Mouse (Mus musculus): ENCODE results near the gene Wnt9b. TPM values are rescaled to one million over a fixed set of nuclear protein-coding genes. Genes with fewer than 3 reads are reported as not detected.
"Not testable (repeated sequence)": the region's sequence is repeated elsewhere in the genome, so short reads cannot be mapped to it uniquely, and the experiment has no call there.

The Wnt9b gene
- polyA plus RNA-seq, 1 experiment from 2014 or later = not detected

- H3K9me3 ChIP-seq; H3K9ac ChIP-seq; ATAC-seq (ENCODE audit: low read depth); H3K36me3 ChIP-seq; H3K4me3 ChIP-seq; H3K4me2 ChIP-seq; H3K27me3 ChIP-seq; H3K27ac ChIP-seq (replicated peaks): not testable (repeated sequence)
- 89% methylated on average over 5 of the region's 5 CpGs for WGBS
- peaks cover 18% of the 10 kb centered on the region for H3K4me1 ChIP-seq (replicated peaks)
Observed at GRCm38 (mm10) chr11:103760891-103761290, 11.3 kb upstream of the Wnt9b start.

- WGBS = 62% methylated on average over 7 of the region's 7 CpGs
- ATAC-seq (ENCODE audit: low read depth) = no peak
- H3K27me3 ChIP-seq = no peaks in the 10 kb centered on the region
- H3K4me2 ChIP-seq = no peak overlapping the region
- H3K4me3 ChIP-seq = no peak overlapping the region
- H3K36me3 ChIP-seq = no peaks in the 10 kb centered on the region
- H3K27ac ChIP-seq (replicated peaks) = no peak overlapping the region
- no peaks in the 10 kb centered on the region for H3K9me3 ChIP-seq
- no peak overlapping the region for H3K9ac ChIP-seq
- peaks cover 10% of the 10 kb centered on the region for H3K4me1 ChIP-seq (replicated peaks)
Observed at GRCm38 (mm10) chr11:103760101-103760500, 10.5 kb upstream of the Wnt9b start.

- H3K4me1 ChIP-seq (replicated peaks) = no peaks in the 10 kb centered on the region
- no peaks in the 10 kb centered on the region for H3K9me3 ChIP-seq
- WGBS = 13% methylated on average over 6 of the region's 6 CpGs
- no peak overlapping the region for H3K4me3 ChIP-seq
- no peak overlapping the region for H3K9ac ChIP-seq
- H3K27ac ChIP-seq (replicated peaks) = no peak overlapping the region
- no peak overlapping the region for H3K4me2 ChIP-seq
- ATAC-seq (ENCODE audit: low read depth) = no peak
- peaks cover 8% of the 10 kb centered on the region for H3K27me3 ChIP-seq
- no peaks in the 10 kb centered on the region for H3K36me3 ChIP-seq
Observed at GRCm38 (mm10) chr11:103758706-103759105, 9.1 kb upstream of the Wnt9b start.

- Histone ChIP-seq H3K9me3 (no peaks in the 10 kb centered on the region), H3K4me2 (no peak overlapping the region), H3K36me3 (no peaks in the 10 kb centered on the region), H3K27ac (replicated peaks) (no peak overlapping the region), H3K9ac (no peak overlapping the region), H3K4me1 (replicated peaks) (no peaks in the 10 kb centered on the region), H3K4me3 (no peak overlapping the region), H3K27me3 (peaks cover 14% of the 10 kb centered on the region)
- ATAC-seq (ENCODE audit: low read depth) = no peak
- WGBS = 49% methylated on average over 11 of the region's 11 CpGs
Observed at GRCm38 (mm10) chr11:103758054-103758453, 8.4 kb upstream of the Wnt9b start.

- no peak for ATAC-seq (ENCODE audit: low read depth)
- H3K4me2 ChIP-seq = no peak overlapping the region
- peaks cover 15% of the 10 kb centered on the region for H3K4me1 ChIP-seq (replicated peaks)
- H3K27ac ChIP-seq (replicated peaks) = no peak overlapping the region
- no peaks in the 10 kb centered on the region for H3K9me3 ChIP-seq
- no peak overlapping the region for H3K9ac ChIP-seq
- WGBS = 58% methylated on average over 3 of the region's 3 CpGs
- H3K4me3 ChIP-seq = no peak overlapping the region
- H3K27me3 ChIP-seq = peaks cover 86% of the 10 kb centered on the region
- no peaks in the 10 kb centered on the region for H3K36me3 ChIP-seq
Observed at GRCm38 (mm10) chr11:103750612-103751011, 991 bp upstream of the Wnt9b start.

- Histone ChIP-seq H3K36me3 (no peaks in the 10 kb centered on the region), H3K9me3 (no peaks in the 10 kb centered on the region), H3K27me3 (peaks cover 14% of the 10 kb centered on the region), H3K4me1 (replicated peaks) (no peaks in the 10 kb centered on the region), H3K4me3 (no peak overlapping the region), H3K9ac (no peak overlapping the region), H3K27ac (replicated peaks) (no peak overlapping the region), H3K4me2 (no peak overlapping the region)
- WGBS = 74% methylated on average over 19 of the region's 19 CpGs
- no peak for ATAC-seq (ENCODE audit: low read depth)
Observed at GRCm38 (mm10) chr11:103735046-103735781, 14.4 kb downstream of the Wnt9b start.

- H3K4me3 ChIP-seq = no peak overlapping the region
- H3K36me3 ChIP-seq = no peaks in the 10 kb centered on the region
- H3K27me3 ChIP-seq = peaks cover 14% of the 10 kb centered on the region
- no peak overlapping the region for H3K9ac ChIP-seq
- 77% methylated on average over 5 of the region's 5 CpGs for WGBS
- no peak for ATAC-seq (ENCODE audit: low read depth)
- H3K4me1 ChIP-seq (replicated peaks) = no peaks in the 10 kb centered on the region
- no peaks in the 10 kb centered on the region for H3K9me3 ChIP-seq
- no peak overlapping the region for H3K27ac ChIP-seq (replicated peaks)
- H3K4me2 ChIP-seq = no peak overlapping the region
Observed at GRCm38 (mm10) chr11:103734411-103735045, 15.1 kb downstream of the Wnt9b start.

- ATAC-seq (ENCODE audit: low read depth) = no peak
- Histone ChIP-seq H3K9me3 (no peaks in the 10 kb centered on the region), H3K27me3 (peaks cover 14% of the 10 kb centered on the region), H3K27ac (replicated peaks) (no peak overlapping the region), H3K4me3 (no peak overlapping the region), H3K4me1 (replicated peaks) (no peaks in the 10 kb centered on the region), H3K9ac (no peak overlapping the region), H3K4me2 (no peak overlapping the region), H3K36me3 (no peaks in the 10 kb centered on the region)
- WGBS = 97% methylated on average over 2 of the region's 2 CpGs
Observed at GRCm38 (mm10) chr11:103733961-103734360, 15.7 kb downstream of the Wnt9b start.

- H3K27ac ChIP-seq (replicated peaks) = no peak overlapping the region
- H3K4me1 ChIP-seq (replicated peaks) = no peaks in the 10 kb centered on the region
- H3K36me3 ChIP-seq = no peaks in the 10 kb centered on the region
- no peak overlapping the region for H3K4me3 ChIP-seq
- H3K9ac ChIP-seq = no peak overlapping the region
- 66% methylated on average over 4 of the region's 4 CpGs for WGBS
- peaks cover 14% of the 10 kb centered on the region for H3K27me3 ChIP-seq
- no peak overlapping the region for H3K4me2 ChIP-seq
- no peak for ATAC-seq (ENCODE audit: low read depth)
- H3K9me3 ChIP-seq = no peaks in the 10 kb centered on the region
Observed at GRCm38 (mm10) chr11:103733069-103733468, 16.6 kb downstream of the Wnt9b start.

- no peak overlapping the region for H3K9ac ChIP-seq
- 86% methylated on average over 7 of the region's 7 CpGs for WGBS
- ATAC-seq (ENCODE audit: low read depth) = no peak
Observed at GRCm38 (mm10) chr11:103732306-103732705, 17.3 kb downstream of the Wnt9b start.

GRCm38 (mm10) chr11:103731594-103731993, 18.0 kb downstream of the Wnt9b start:
- Histone ChIP-seq H3K27me3 (peaks cover 14% of the 10 kb centered on the region), H3K9ac (no peak overlapping the region), H3K9me3 (no peaks in the 10 kb centered on the region), H3K4me1 (replicated peaks) (no peaks in the 10 kb centered on the region), H3K4me2 (no peak overlapping the region), H3K36me3 (no peaks in the 10 kb centered on the region), H3K4me3 (no peak overlapping the region), H3K27ac (replicated peaks) (no peak overlapping the region)
- ATAC-seq (ENCODE audit: low read depth) = no peak
- WGBS = 86% methylated on average over 9 of the region's 9 CpGs

More at GRCm38 (mm10) chr11:103732306-103732705, 17.3 kb downstream of the Wnt9b start:
- H3K36me3 ChIP-seq = no peaks in the 10 kb centered on the region
- no peak overlapping the region for H3K4me3 ChIP-seq
- no peak overlapping the region for H3K27ac ChIP-seq (replicated peaks)
- H3K4me1 ChIP-seq (replicated peaks) = no peaks in the 10 kb centered on the region
- H3K27me3 ChIP-seq = peaks cover 14% of the 10 kb centered on the region
- H3K4me2 ChIP-seq = no peak overlapping the region
- H3K9me3 ChIP-seq = no peaks in the 10 kb centered on the region

GRCm38 (mm10) chr11:103729282-103729985, 20.2 kb downstream of the Wnt9b start:
- no peaks in the 10 kb centered on the region for H3K4me1 ChIP-seq (replicated peaks)
- H3K36me3 ChIP-seq = no peaks in the 10 kb centered on the region
- H3K27me3 ChIP-seq = peaks cover 10% of the 10 kb centered on the region; the same call in 1 of the 2 replicates
- H3K27ac ChIP-seq (replicated peaks) = no peak overlapping the region
- no peak overlapping the region for H3K9ac ChIP-seq
- ATAC-seq (ENCODE audit: low read depth) = no peak
- H3K4me3 ChIP-seq = no peak overlapping the region
- H3K9me3 ChIP-seq = no peaks in the 10 kb centered on the region
- 82% methylated on average over 9 of the region's 9 CpGs for whole genome bisulfite sequencing
- no peak overlapping the region for H3K4me2 ChIP-seq

Measured in neural tube, embryonic 13.5 days (tissue).